Mouse (Mus musculus): ENCODE measurements around the gene Mob1b.
"Not testable (repeated sequence)": the region's sequence is repeated elsewhere in the genome, so short reads cannot be mapped to it uniquely, and the experiment has no call there.

Mob1b gene

DNA sequence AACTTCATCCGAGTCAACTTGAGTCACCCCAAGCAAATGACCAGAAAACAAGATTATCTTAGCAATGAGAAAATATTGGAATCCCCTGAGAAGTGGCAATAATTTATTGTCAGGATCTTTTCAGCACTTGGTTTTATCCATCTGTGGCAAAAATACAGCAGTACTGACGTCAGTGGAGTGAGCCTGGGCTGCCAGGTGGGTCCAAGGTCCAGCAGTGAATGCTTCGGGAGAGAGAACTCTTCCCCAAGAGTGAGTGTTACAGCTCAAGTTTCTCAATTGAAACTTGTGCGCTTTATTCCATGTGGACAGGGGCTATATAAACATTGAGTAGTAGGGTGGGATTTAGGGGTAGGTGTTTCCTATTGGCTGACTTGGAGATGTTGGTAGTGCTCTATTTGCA lies 18.6 kb upstream of the Mob1b start:
- DNase-seq, result no peak

GRCm38 (mm10) chr5:88703551-88703950 lies 17.1 kb upstream of the Mob1b start:
- no peak for DNase-seq

- no peak for DNase-seq
Measured at GRCm38 (mm10) chr5:88711128-88711527, 9.5 kb upstream of the Mob1b start.

DNA sequence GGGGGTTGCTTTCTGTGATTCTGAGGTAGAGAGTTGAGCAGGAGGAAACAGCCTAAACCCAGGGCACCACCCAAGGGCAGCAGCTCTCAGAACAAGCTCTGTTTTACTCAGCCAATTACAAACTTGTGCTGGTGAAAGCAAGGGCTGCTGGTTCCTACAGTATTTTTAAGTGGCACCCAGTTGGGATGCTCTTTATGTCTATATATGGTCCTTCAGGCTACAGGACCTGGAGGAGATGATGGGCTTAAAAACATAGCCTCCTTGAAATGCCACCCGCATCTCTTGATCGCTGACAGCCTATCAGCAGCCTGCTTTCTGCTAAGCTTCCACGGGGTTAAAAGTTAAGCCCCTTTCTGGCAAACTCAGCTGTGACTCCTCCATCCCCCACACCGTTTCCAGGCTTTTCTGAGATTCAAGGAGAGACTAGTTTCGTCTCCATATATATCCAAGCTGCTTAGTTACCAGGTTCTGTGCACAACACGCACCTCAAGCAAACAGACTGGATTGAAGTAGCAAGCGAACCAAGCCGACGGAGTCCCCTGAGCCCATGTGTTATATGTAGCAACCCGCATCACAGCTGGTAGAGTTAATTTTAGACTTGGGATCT lies 8.9 kb upstream of the Mob1b start:
- no peak for DNase-seq

- DNase-seq, result no peak
Measured at GRCm38 (mm10) chr5:88712328-88712727, 8.3 kb upstream of the Mob1b start.

GRCm38 (mm10) chr5:88716983-88717382 lies 3.7 kb upstream of the Mob1b start:
- DNase-seq, result no peak

GRCm38 (mm10) chr5:88721003-88721475 lies 384 bp downstream of the Mob1b start:
- no peak for DNase-seq

DNA sequence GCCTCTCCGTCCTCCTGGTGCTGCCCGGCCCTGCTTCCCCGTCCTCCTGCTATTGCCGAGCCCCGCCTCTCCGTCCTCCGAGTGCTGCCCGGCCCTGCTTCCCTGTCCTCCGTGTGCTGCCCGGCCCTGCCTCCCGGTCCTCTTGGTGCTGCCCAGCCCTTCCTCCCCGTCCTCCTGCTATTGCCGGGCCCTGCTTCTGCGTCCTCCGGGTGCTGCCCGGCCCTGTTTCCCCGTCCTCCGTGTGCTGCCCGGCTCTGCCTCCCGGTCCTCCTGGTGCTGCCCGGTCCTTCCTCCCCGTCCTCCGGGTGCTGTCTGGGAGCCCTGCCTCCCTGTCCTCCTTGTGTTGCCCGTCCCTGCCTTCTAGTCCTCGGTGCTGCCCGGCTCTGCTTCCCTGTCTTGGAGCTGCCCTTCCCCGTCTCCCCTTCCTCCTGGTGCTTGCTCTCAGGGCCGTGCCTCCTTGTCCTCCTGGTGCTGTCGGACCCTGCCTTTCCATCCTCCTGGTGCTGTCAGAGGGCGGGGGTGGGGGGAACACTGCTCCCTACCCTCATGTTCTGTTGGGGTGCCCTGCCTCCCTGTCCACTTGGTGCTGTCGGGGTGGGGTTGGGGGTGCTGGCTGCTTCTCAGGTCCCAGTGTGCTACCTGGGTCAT lies 1.0 kb downstream of the Mob1b start:
- DNase-seq, result peak; percentile 15

- no peak for DNase-seq
Measured at GRCm38 (mm10) chr5:88722213-88722600, 1.6 kb downstream of the Mob1b start.

GRCm38 (mm10) chr5:88724030-88724429 lies 3.4 kb downstream of the Mob1b start:
- no peak for DNase-seq

- DNase-seq, result no peak
Measured at GRCm38 (mm10) chr5:88727593-88728144, 7.0 kb downstream of the Mob1b start.

- no peak for DNase-seq
Measured at GRCm38 (mm10) chr5:88734786-88735185, 14.1 kb downstream of the Mob1b start.

DNA sequence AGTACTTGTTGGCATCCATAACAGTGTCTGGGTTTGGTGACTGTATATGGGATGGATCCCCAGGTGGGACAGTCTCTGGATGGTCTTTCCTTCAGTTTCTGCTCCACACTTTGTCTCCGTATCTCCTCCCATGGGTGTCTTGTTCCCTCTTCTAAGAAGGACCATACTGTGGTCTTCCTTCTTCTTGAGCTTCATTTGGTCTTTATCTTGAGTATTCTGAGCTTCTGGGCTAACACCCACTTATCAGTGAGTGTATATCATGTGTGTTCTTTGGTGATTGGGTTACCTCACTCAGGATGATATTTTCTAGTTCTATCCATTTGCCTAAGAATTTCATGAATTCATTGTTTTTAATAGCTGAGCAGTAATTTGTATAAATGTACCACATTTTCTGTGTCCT lies 20.4 kb downstream of the Mob1b start:
- not testable (repeated sequence) for DNase-seq

DNA sequence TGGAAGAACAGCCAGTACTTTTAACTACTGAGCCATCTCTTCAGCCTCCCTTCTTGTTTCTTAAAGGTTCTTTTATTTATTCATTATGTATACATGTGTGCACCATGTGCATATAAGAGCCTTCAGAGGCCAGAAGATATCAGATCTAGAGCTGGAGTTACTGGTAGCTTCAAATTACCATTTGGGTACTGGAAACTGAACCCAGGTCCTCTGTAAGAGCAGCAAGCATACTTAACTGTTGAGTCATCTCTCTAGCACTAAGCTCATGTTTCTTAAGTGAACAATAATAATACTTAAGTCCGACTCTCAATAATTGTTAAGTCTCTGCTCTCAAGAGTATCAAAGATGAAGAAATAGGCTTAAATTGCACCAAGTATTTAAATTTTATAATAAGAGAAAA lies 27.1 kb downstream of the Mob1b start:
- DNase-seq, result no peak

GRCm38 (mm10) chr5:88753199-88753598 lies 32.5 kb downstream of the Mob1b start:
- no peak for DNase-seq

DNA sequence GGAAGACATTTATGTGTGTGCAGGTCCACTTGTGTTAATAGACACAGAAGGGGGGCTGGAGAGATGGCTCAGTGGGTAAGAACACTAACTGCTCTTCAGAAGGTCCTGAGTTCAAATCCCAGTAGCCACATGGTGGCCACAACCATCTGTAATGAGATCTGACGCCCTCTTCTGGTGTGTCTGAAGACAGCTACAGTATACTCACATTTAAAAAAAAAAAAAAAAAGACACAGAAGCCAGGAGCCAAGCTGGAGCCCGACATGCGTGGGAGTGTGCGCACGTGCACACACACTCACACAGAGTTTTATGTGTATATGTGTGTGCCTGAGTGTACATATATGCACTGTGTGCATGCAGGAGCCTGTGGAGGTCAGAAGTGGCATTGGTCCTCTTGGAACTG lies 42.0 kb downstream of the Mob1b start:
- no peak for DNase-seq

DNA sequence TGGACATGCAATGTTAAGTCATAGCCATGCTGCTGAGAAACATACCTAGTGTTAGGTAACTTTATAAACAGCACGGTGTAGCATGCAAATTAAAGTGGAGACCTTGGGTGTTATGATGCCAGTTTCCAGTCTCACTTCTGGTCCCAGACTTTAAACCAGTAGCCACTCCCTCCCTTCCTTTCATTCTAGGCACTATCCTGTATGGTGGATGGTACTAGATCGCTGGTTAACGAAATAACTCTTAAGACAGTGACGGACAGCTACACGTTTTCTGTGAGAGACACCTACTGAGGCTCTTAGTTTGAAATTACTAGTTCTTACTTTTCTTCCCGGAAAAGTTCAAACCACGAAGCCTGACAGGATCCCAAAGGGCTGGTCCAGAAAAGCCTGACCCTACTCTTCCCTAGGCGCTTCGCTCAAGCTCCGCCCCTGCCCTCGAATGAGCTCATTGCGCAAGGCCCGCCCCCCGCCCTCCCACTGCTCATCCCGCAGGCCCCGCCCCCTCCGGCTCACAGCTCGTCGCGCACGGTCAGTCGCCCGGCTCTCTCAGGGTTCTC lies 43.9 kb downstream of the Mob1b start:
- DNase-seq, result no peak

DNA sequence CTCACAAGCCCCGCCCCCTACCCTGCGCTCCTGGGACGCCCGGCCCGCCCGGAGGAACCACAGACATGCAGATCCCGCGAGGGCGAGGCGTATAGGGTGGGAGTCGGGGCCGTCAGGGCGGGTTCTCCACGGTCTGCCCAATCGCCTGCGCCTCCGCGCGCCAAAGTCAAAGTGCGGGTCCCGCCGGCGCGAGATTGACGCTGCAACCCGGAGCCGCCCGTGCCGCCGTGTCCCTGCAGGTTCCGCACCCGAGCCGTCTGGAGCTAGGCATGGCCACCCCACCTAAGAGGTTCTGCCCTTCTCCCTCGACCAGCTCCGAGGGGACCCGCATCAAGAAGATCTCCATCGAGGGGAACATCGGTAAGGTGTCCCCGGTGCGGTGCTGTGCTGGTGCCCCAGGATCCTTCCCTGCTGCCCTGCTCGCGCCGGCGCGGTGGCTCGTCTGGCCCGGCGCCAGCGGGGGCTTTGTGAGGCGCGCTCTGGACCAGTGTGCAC lies 44.4 kb downstream of the Mob1b start, which contains the start of gene Dck:
TSS of gene Dck (plus strand) at position 10 of the 495 bp plus-strand sequence.
- peak; percentile 98 for DNase-seq

GRCm38 (mm10) chr5:88765587-88765986 lies 44.9 kb downstream of the Mob1b start:
- DNase-seq, result no peak

DNA sequence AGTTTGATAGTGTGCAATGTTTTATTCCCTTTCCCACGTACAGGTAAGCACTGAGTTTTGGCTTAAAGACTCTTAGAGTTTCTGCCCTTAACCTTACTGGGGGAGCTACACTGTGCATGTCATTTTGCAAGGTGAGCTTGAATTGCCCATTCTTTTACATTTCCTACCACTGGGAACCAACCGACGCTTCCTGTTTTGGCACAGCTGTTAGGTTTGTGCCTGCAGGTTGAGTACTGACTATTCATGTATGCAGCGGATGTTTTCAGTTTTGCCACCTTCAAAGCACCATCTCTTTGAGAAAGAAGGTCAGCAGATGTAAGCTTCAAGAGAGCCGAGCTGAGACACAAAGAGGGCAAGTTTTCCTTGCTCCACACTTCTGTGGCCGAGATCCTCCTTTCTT lies 45.5 kb downstream of the Mob1b start:
- no peak for DNase-seq

DNA sequence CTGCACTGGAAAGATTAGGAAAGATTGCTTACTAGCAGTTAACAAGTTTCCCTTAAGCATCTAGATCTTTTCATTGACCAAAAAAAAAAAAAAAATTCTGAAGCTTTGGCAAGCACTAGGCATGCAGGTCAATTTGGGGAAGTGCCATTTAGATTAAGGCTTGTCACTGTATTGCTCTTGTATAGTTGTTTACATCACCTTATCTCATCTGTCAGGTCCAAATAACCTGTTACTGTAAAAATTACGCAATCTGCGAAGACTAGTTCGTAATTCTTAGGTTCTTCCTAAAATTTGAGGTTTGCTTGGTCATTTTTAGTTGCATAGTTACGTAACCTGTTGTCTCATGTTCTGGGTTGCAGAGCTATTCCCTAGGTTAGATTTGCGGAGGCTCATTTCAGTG lies 46.2 kb downstream of the Mob1b start:
- no peak for DNase-seq

GRCm38 (mm10) chr5:88768201-88768600 lies 47.5 kb downstream of the Mob1b start:
- no peak for DNase-seq

DNA sequence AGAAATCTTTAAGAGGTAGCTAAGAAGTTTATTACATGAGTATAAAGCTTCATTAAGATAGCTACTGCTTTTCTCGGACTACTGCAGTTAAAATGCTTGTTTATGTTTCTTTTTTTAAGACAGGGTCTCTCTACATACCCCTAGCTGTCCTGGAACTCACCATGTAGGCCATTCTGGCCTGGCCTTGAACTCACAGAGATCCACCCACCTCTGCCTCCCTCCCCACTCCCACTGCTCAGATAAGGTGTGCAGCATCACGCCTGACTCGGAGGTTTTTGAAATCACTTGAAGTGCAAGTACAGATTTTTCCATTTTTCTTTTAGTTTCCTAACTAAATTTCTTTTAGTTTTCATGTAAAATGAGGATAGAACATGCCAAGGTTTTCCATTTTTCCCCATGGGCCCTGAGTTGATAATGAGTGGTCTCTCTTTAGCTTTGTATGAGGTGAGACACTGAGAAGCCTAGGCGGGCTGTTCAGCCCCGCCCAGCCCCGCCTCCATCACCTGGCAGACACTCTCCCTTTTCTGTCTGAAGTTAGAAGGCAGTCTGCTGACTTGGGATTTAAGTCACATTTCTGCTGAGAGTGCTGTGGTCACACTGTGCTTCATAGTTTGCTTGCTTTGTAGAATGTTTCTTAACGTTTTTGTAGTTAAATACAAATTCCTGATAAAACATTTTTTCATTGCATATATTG lies 61.6 kb downstream of the Mob1b start:
- no peak for DNase-seq
